Mouse (Mus musculus) heart, postnatal 25 days (tissue): ENCODE data around the gene Cdkn1b. TPM values are rescaled to one million over a fixed set of nuclear protein-coding genes. Genes with fewer than 3 reads are reported as not detected.

Experiments
- DNase-seq: peaks from one replicate; pipeline ENCODE4 v3.0.0; 2022; ENCODE audit warnings: low spot score
- intact Hi-C: fragments of 180-260 bp; cut with DNase I; formaldehyde crosslinking; loops from one replicate; pipeline ENCODE4 v1.15.1; 2025
- total RNA-seq, 2 experiments: library from RNA; stranded (reverse); gene quantifications; 2 replicates each; pipeline ENCODE4 v1.2.3; 2021

Cdkn1b gene
- total RNA-seq, 2 experiments from 2014 or later = 40.3 to 49.5 TPM

GRCm38 (mm10) chr6:134953976-134954375, 33.8 kb downstream of the Cdkn1b start:
- DNase-seq = no peak
- intact Hi-C loops = no loop called here

DNA sequence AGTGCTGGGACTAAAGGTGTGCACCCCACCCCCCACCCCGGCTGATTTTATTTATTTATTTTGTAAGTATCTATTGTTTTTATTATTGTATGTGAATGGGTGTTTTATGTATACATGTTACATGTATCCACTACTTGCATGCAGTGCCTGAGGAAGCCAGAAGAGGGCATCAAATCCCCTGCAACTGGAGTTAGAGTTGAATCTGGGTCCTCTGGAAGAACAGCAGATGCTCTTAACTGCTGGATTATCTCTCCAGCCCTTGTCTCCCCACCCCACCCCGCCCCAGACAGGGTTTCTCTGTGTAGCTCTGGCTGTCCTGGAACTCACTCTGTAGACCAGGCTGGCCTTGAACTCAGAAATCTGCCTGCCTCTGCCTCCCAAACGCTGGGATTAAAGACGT, 36.2 kb downstream of the Cdkn1b start:
- no peak for DNase-seq
- intact Hi-C loops = no loop called here

DNA sequence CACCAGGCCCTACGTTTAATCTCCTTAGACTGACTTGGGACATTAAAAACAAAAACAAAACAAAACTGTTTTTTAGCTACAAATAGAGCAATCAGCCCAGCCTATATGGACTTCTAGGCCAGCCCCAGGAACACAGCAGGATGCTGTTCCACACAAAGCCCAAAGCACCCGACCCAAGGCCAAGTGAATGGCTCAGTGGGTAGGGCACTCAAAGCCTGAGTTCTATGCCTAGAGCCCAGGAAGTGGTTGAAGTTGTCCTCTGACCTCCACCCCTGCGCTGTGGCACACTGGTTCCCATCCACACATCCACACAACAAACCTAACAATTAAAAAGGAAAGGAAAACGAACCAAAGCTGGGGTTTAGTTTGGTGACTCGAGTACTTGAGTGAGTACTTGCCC, 41.1 kb downstream of the Cdkn1b start:
- DNase-seq = no peak

DNA sequence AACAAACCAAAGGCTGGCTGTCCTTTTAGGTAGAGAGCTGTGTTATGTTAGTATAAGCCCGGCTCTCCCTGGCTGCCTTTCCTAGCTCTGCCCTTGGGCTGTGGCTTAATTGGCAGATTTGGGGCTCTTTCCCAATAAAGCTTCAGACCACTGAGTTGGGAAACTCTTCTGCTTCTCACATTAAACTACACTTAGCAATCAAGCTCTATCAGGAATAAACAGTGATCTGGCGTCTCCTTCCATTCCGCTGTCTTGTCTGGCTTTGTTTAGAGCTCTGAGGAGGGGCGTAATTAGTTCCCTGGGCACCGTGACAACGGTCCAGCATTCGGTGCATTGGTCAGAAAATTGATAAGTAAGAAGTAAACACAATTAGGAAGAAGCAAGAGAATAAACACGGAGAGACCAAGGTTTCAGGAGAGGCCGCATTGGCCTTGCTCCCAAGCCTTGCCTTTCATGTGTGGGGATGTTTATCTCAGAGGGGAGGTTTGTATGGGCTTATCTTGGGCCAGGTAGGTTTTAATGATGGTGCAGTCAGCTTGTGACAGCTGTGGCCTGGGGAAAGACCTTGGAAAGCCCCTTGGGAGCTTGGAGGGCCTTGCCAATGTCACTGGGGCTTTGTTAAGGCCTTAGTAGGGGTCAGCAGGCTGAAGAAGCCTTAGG, 41.8 kb downstream of the Cdkn1b start:
- DNase-seq = no peak
- intact Hi-C loops = no loop called here

More for the DNA sequence above, 41.1 kb downstream of the Cdkn1b start:
- intact Hi-C loops = no loop called here

DNA sequence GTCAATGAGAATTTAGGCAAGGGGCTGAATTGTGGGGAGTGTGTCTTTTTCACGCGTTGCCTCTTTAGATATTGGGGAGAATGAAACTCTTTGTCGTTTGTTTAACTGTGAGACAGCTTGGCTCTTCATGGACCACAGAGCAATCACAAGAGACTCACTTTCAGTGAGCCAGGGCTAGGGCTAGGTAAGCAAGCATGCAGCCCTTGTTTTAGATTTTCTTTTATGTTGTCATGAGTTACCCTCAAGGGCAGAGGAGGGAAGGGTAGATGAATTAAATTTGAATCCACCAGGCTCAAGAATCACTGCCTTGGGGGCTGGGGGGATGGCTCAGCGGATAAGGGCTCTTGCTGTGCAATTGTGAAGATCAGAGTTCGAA, 42.3 kb downstream of the Cdkn1b start:
- DNase-seq = no peak
- intact Hi-C loops = no loop called here

DNA sequence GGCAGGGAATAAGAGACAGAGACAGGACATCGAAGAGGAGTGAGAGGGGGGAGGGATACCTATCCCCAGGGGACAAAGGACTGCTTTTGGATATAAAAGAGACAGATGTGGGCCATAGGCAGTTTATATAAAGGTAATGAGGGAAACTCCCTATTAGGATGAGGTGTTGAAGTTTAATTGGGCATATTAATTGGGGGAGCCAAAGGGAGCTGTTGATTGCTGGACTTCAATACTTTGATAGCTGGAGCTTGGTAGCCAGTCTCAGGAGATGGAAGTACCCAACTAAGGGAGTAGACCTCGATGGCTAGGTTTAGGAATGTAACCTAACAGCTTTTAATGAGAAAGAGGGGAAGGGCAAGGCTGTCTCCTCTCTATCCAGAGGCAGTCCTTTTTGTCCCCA, 43.7 kb downstream of the Cdkn1b start:
- DNase-seq = no peak
- intact Hi-C loops = no loop called here

DNA sequence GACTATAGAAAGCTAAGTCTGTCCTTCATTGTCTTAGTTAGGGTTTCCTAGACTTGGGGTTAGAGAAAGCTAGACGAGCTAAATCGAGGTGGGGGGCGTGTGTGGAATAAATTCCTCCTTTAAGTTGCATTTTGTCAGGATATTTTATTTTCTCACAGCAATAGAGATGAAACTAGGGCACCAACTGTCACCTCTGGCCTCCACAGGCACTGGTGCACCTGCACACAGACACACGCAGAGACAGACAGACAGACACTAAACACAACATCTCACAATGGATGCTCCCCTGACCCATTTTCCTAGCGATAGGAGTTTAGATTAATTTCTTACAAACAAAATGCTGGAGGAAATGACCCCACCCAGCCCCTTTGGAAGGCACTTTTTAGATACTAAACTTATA, 46.5 kb downstream of the Cdkn1b start:
- intact Hi-C loops = no loop called here
- no peak for DNase-seq

- no peak for DNase-seq
- intact Hi-C loops = no loop called here
Observed at GRCm38 (mm10) chr6:134968326-134968725, 48.1 kb downstream of the Cdkn1b start.

DNA sequence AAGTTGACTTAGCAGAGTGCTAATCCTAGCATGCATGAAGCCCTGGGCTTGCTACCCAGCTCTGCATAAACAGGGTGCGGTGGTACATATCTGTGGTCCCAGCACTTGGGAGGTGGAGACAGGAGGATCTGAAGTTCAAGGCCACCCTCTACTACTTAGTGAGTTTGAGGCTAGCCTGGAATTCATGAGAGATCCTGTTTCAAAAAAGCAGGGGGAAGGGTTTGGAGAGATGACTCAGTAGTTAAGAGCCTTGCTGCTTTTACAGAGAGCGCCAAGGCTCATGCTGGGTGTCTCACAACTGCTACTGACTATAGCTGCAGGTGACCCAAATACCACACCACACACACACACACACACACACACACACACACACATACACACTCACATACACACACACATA, 49.3 kb downstream of the Cdkn1b start:
- intact Hi-C loops = no loop called here
- DNase-seq = no peak

DNA sequence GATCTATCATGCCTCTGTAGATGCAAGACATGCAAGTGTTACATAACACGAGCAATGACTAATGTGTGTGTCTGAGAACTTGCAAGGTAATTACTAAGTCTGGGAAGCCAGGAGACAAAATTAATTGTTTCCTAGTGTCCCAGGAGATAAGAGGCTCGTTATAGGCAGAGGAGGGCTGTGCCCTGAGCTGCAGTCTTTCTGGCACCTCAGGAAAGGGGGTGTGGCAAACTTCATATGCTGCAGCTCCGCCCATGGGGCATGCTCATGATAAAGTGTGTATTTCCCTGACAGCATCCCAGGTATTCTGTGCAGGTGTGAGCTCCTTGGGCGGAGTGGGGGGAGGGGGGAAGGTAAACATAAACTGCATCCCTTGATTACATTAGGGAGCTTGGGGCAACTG, 51.9 kb downstream of the Cdkn1b start:
- intact Hi-C loops = no loop called here
- no peak for DNase-seq

Other genes starting within 250 kb of the Cdkn1b start
- 10 to 100 TPM; 22.8 TPM for gene Dusp16, start 127.8 kb upstream of the Cdkn1b start, total RNA-seq
- 10 to 100 TPM; 11.5 to 12.1 TPM for gene Crebl2, start 90.2 kb upstream of the Cdkn1b start, total RNA-seq
- 1 to 10 TPM; 3.3 to 5.1 TPM for gene Gpr19, start 21.8 kb upstream of the Cdkn1b start, total RNA-seq
- gene Apold1, start 61.3 kb downstream of the Cdkn1b start, total RNA-seq = 1 to 10 TPM; 7.0 to 8.2 TPM
- 10 to 100 TPM; 38.4 to 42.4 TPM for gene Ddx47, start 91.2 kb downstream of the Cdkn1b start, total RNA-seq
- 1 to 10 TPM; 1.0 TPM for gene Gprc5a, start 145.2 kb downstream of the Cdkn1b start, total RNA-seq
- gene Gprc5d, start 197.9 kb downstream of the Cdkn1b start, total RNA-seq = not detected